Mouse (Mus musculus) retina, postnatal 1 day (tissue): ENCODE measurements around the gene Slc31a1.

Experiments used
- DNase-seq: peaks from one replicate; pipeline ENCODE4 v3.0.0-alpha.2; 2012

Gene Slc31a1

GRCm38 (mm10) chr4:62364299-62364698 is 3.8 kb downstream of the Slc31a1 start:
- no peak for DNase-seq

GRCm38 (mm10) chr4:62366291-62366690 is 5.8 kb downstream of the Slc31a1 start:
- DNase-seq: no peak

- DNase-seq: no peak
Measured at GRCm38 (mm10) chr4:62367586-62367985, 7.1 kb downstream of the Slc31a1 start.

- DNase-seq: no peak
Measured at GRCm38 (mm10) chr4:62369091-62369490, 8.6 kb downstream of the Slc31a1 start.

GRCm38 (mm10) chr4:62372410-62372809 is 11.9 kb downstream of the Slc31a1 start:
- DNase-seq: no peak

GRCm38 (mm10) chr4:62372818-62373520 is 12.4 kb downstream of the Slc31a1 start:
- DNase-seq: no peak

- DNase-seq: no peak
Measured at GRCm38 (mm10) chr4:62373668-62374067, 13.1 kb downstream of the Slc31a1 start.

- no peak for DNase-seq
Measured at GRCm38 (mm10) chr4:62374342-62374741, 13.8 kb downstream of the Slc31a1 start.

- no peak for DNase-seq
Measured at GRCm38 (mm10) chr4:62376123-62376522, 15.6 kb downstream of the Slc31a1 start.

- DNase-seq: no peak
Measured at GRCm38 (mm10) chr4:62379724-62380381, 19.3 kb downstream of the Slc31a1 start.

GRCm38 (mm10) chr4:62383207-62383606 is 22.7 kb downstream of the Slc31a1 start:
- DNase-seq: no peak

GRCm38 (mm10) chr4:62383752-62384151 is 23.2 kb downstream of the Slc31a1 start:
- no peak for DNase-seq

GRCm38 (mm10) chr4:62384159-62384558 is 23.6 kb downstream of the Slc31a1 start:
- DNase-seq: no peak

- DNase-seq: no peak
Measured at GRCm38 (mm10) chr4:62385439-62385838, 24.9 kb downstream of the Slc31a1 start.

GRCm38 (mm10) chr4:62389592-62390512 is 29.3 kb downstream of the Slc31a1 start:
- no peak for DNase-seq

GRCm38 (mm10) chr4:62391892-62392291 is 31.4 kb downstream of the Slc31a1 start:
- no peak for DNase-seq

GRCm38 (mm10) chr4:62393459-62393858 is 32.9 kb downstream of the Slc31a1 start:
- no peak for DNase-seq

GRCm38 (mm10) chr4:62395806-62396205 is 35.3 kb downstream of the Slc31a1 start:
- no peak for DNase-seq

GRCm38 (mm10) chr4:62397616-62398365 is 37.3 kb downstream of the Slc31a1 start:
- no peak for DNase-seq

GRCm38 (mm10) chr4:62398956-62399355 is 38.4 kb downstream of the Slc31a1 start:
- no peak for DNase-seq

- DNase-seq: no peak
Measured at GRCm38 (mm10) chr4:62406133-62406532, 45.6 kb downstream of the Slc31a1 start.

- DNase-seq: peak; percentile 67
Measured at GRCm38 (mm10) chr4:62407730-62408582, 47.4 kb downstream of the Slc31a1 start.
